Mouse (Mus musculus) C2C12 (cell line): ENCODE results near the gene 4930404N11Rik.

Experiments used
- CTCF ChIP-seq: IDR thresholded peaks from one replicate; pipeline ENCODE4 v1.5.1; 2011; ENCODE audit not compliant: control insufficient read depth, insufficient read depth, insufficient read length
- MAX ChIP-seq: IDR thresholded peaks from one replicate; pipeline ENCODE4 v1.6.1; 2011; ENCODE audit warnings: mild to moderate bottlenecking, control low read depth
- MYOG ChIP-seq: IDR thresholded peaks from one replicate; pipeline ENCODE4 v1.6.1; 2011; ENCODE audit not compliant: control insufficient read depth, insufficient read length; ENCODE audit errors: extremely low read depth

GRCm38 (mm10) chr10:81341333-81341949 is 24.2 kb downstream of the 4930404N11Rik start:
- peak; percentile 89 for TF ChIP-seq CTCF
- no peak for TF ChIP-seq MYOG
- TF ChIP-seq MAX: no peak
